Mouse (Mus musculus) E14TG2a.4 (cell line): ENCODE measurements around the gene Mgam.
"Not testable (repeated sequence)": the region's sequence is repeated elsewhere in the genome, so short reads cannot be mapped to it uniquely, and the experiment has no call there.

Experiments
- H3K27me3 ChIP-seq: 2 replicates; pipeline ENCODE4 v1.6.1; 2014; ENCODE audit warnings: low read length, control low read depth; ENCODE audit not compliant: insufficient read depth
- H3K36me3 ChIP-seq: 2 replicates; pipeline ENCODE4 v1.6.1; 2014; ENCODE audit warnings: low read length, control low read depth; ENCODE audit not compliant: insufficient read depth
- H3K4me1 ChIP-seq: replicated peaks from 2 replicates; pipeline ENCODE4 v1.6.1; 2014; ENCODE audit warnings: low read depth, low read length, control low read depth
- H3K4me3 ChIP-seq: replicated peaks from 2 replicates; pipeline ENCODE4 v1.5.1; 2014; ENCODE audit warnings: mild to moderate bottlenecking, low read length
- H3K9me3 ChIP-seq: 2 replicates; pipeline ENCODE4 v1.6.1; 2014; ENCODE audit warnings: low read length, control low read depth
- CTCF ChIP-seq: conservative IDR thresholded peaks from 2 replicates; pipeline ENCODE4 v1.5.1; 2014; ENCODE audit warnings: low read length
- NANOG ChIP-seq: IDR thresholded peaks from 2 replicates; pipeline ENCODE4 v1.6.1; 2014; ENCODE audit warnings: borderline replicate concordance, low read length, mixed read lengths
- POU5F1 ChIP-seq: IDR thresholded peaks from 2 replicates; pipeline ENCODE4 v1.6.1; 2014; ENCODE audit warnings: low read length, borderline replicate concordance

Mgam gene

GRCm38 (mm10) chr6:40650953-40651352 is 22.3 kb downstream of the Mgam start:
- H3K27me3 ChIP-seq = no peaks in the 10 kb centered on the region
- H3K4me3 ChIP-seq = no peak overlapping the region
- TF ChIP-seq POU5F1 = no peak
- H3K36me3 ChIP-seq = no peaks in the 10 kb centered on the region
- H3K4me1 ChIP-seq = no peaks in the 10 kb centered on the region
- H3K9me3 ChIP-seq = no peaks in the 10 kb centered on the region

- Histone ChIP-seq H3K4me3 (no peak overlapping the region), H3K36me3 (no peaks in the 10 kb centered on the region), H3K4me1 (no peaks in the 10 kb centered on the region), H3K9me3 (no peaks in the 10 kb centered on the region), H3K27me3 (no peaks in the 10 kb centered on the region)
- TF ChIP-seq POU5F1 (no peak), CTCF (no peak), NANOG (no peak)
Observed at GRCm38 (mm10) chr6:40660930-40661329, 32.3 kb downstream of the Mgam start.

GRCm38 (mm10) chr6:40689180-40689579 is 60.5 kb downstream of the Mgam start:
- Histone ChIP-seq H3K9me3 (no peaks in the 10 kb centered on the region), H3K4me3 (no peak overlapping the region), H3K36me3 (no peaks in the 10 kb centered on the region), H3K27me3 (no peaks in the 10 kb centered on the region), H3K4me1 (no peaks in the 10 kb centered on the region)
- TF ChIP-seq CTCF = peak; percentile 57
- no peak for TF ChIP-seq NANOG

- H3K27me3 ChIP-seq, H3K4me1 ChIP-seq, H3K9me3 ChIP-seq, H3K36me3 ChIP-seq, H3K4me3 ChIP-seq: not testable (repeated sequence)
Observed at GRCm38 (mm10) chr6:40692007-40692406, 63.4 kb downstream of the Mgam start.

GRCm38 (mm10) chr6:40713494-40713893 is 84.9 kb downstream of the Mgam start:
- H3K27me3 ChIP-seq, H3K4me3 ChIP-seq: not testable (repeated sequence)

GRCm38 (mm10) chr6:40715705-40716104 is 87.1 kb downstream of the Mgam start:
- Histone ChIP-seq H3K9me3 (no peaks in the 10 kb centered on the region), H3K36me3 (no peaks in the 10 kb centered on the region), H3K4me1 (no peaks in the 10 kb centered on the region), H3K27me3 (no peaks in the 10 kb centered on the region), H3K4me3 (no peak overlapping the region)
- no peak for TF ChIP-seq POU5F1
- TF ChIP-seq NANOG = no peak

More at GRCm38 (mm10) chr6:40713494-40713893, 84.9 kb downstream of the Mgam start:
- H3K4me1 ChIP-seq, H3K36me3 ChIP-seq, H3K9me3 ChIP-seq: not testable (repeated sequence)

GRCm38 (mm10) chr6:40728506-40728905 is 99.9 kb downstream of the Mgam start:
- not testable (repeated sequence) for H3K9me3 ChIP-seq, H3K36me3 ChIP-seq, H3K4me1 ChIP-seq, H3K27me3 ChIP-seq, H3K4me3 ChIP-seq

GRCm38 (mm10) chr6:40739545-40739944 is 110.9 kb downstream of the Mgam start:
- Histone ChIP-seq H3K9me3 (no peaks in the 10 kb centered on the region), H3K4me3 (no peak overlapping the region), H3K4me1 (no peaks in the 10 kb centered on the region), H3K27me3 (no peaks in the 10 kb centered on the region), H3K36me3 (no peaks in the 10 kb centered on the region)
- TF ChIP-seq NANOG = no peak
- no peak for TF ChIP-seq CTCF
- no peak for TF ChIP-seq POU5F1

GRCm38 (mm10) chr6:40749030-40749429 is 120.4 kb downstream of the Mgam start:
- H3K4me1 ChIP-seq, H3K9me3 ChIP-seq, H3K4me3 ChIP-seq, H3K36me3 ChIP-seq, H3K27me3 ChIP-seq: not testable (repeated sequence)

- no peaks in the 10 kb centered on the region for H3K27me3 ChIP-seq
- H3K36me3 ChIP-seq = no peaks in the 10 kb centered on the region
- no peak overlapping the region for H3K4me3 ChIP-seq
- H3K4me1 ChIP-seq = no peaks in the 10 kb centered on the region
- TF ChIP-seq CTCF (no peak), NANOG (no peak), POU5F1 (no peak)
- no peaks in the 10 kb centered on the region for H3K9me3 ChIP-seq
Observed at GRCm38 (mm10) chr6:40755948-40756347, 127.3 kb downstream of the Mgam start.

- H3K36me3 ChIP-seq, H3K4me1 ChIP-seq, H3K4me3 ChIP-seq, H3K9me3 ChIP-seq, H3K27me3 ChIP-seq: not testable (repeated sequence)
Observed at GRCm38 (mm10) chr6:40757346-40757745, 128.7 kb downstream of the Mgam start.
